Mouse (Mus musculus) forebrain, postnatal 0 days (tissue): ENCODE data around the gene Pias4. TPM values are rescaled to one million over a fixed set of nuclear protein-coding genes. Genes with fewer than 3 reads are reported as not detected.
A peak's percentile ranks its signal among the peaks of the same experiment; 100 is the strongest.

Experiments
- ATAC-seq: fragments of 200-750 bp; cut with Nextera tagmentation; 2 replicates; pipeline ENCODE4 v1.8.0; 2017; ENCODE audit warnings: mild to moderate bottlenecking, moderate library complexity
- DNase-seq: peaks from one replicate; pipeline ENCODE4 v3.0.0-alpha.2; 2015
- H3K27ac ChIP-seq: fragments of 300-500 bp; sonication (generic); 2 replicates; pipeline ENCODE4 v1.5.1; 2014; ENCODE audit warnings: low read depth, mild to moderate bottlenecking, antibody characterized with exemption, low read length, moderate library complexity, mixed read lengths
- H3K27me3 ChIP-seq: fragments of 300-500 bp; sonication (generic); 2 replicates; pipeline ENCODE4 v1.6.1; 2014; ENCODE audit warnings: mild to moderate bottlenecking, low read length, mixed read lengths; ENCODE audit not compliant: insufficient read depth
- H3K36me3 ChIP-seq: fragments of 300-500 bp; sonication (generic); 2 replicates; pipeline ENCODE4 v1.6.1; 2014; ENCODE audit warnings: mild to moderate bottlenecking, moderate library complexity; ENCODE audit not compliant: insufficient read depth
- H3K4me1 ChIP-seq: fragments of 300-500 bp; sonication (generic); 2 replicates; pipeline ENCODE4 v1.6.1; 2014; ENCODE audit warnings: antibody characterized with exemption; ENCODE audit not compliant: insufficient read depth
- H3K4me2 ChIP-seq: fragments of 300-500 bp; sonication (generic); 2 replicates; pipeline ENCODE4 v1.6.1; 2014; ENCODE audit warnings: low read depth, mild to moderate bottlenecking, moderate library complexity
- H3K4me3 ChIP-seq: fragments of 300-500 bp; sonication (generic); 2 replicates; pipeline ENCODE4 v1.5.1; 2014; ENCODE audit warnings: low read depth, low read length, mixed read lengths
- H3K9ac ChIP-seq: fragments of 300-500 bp; sonication (generic); 2 replicates; pipeline ENCODE4 v1.6.1; 2014; ENCODE audit warnings: mild to moderate bottlenecking
- H3K9me3 ChIP-seq: fragments of 300-500 bp; sonication (generic); 2 replicates; pipeline ENCODE4 v1.6.1; 2016; ENCODE audit warnings: low read length
- CTCF ChIP-seq: sonication (generic); IDR thresholded peaks from 2 replicates; pipeline ENCODE4 v1.5.1; 2016; ENCODE audit warnings: antibody characterized with exemption, control low read depth, low read depth
- WGBS: fragments of 180-500 bp; shearing (Covaris S2); extraction: QIAGEN DNeasy Blood & Tissue Kit; methylation state at CpG from one replicate; pipeline ENCODE4 v1.1.7; 2014; 5-methylcytosine and 5-hydroxymethylcytosine counted together
- polyA plus RNA-seq: library from polyadenylated mRNA; unstranded; fragments of >200 nt; fragmentation: Nextera tagmentation; extraction: Ambion mirVana; gene quantifications from 2 replicates; pipeline ENCODE4 v1.2.1, GENCODE M21; 2015
- total RNA-seq: library from RNA; depleted of rRNA; stranded (reverse); fragments of >200 nt; gene quantifications from 2 replicates; pipeline ENCODE4 v1.2.3, GENCODE M21; 2014

The Pias4 gene
- total and polyA plus RNA-seq, 2 experiments from 2014 or later = 30.1 to 35.8 TPM

DNA sequence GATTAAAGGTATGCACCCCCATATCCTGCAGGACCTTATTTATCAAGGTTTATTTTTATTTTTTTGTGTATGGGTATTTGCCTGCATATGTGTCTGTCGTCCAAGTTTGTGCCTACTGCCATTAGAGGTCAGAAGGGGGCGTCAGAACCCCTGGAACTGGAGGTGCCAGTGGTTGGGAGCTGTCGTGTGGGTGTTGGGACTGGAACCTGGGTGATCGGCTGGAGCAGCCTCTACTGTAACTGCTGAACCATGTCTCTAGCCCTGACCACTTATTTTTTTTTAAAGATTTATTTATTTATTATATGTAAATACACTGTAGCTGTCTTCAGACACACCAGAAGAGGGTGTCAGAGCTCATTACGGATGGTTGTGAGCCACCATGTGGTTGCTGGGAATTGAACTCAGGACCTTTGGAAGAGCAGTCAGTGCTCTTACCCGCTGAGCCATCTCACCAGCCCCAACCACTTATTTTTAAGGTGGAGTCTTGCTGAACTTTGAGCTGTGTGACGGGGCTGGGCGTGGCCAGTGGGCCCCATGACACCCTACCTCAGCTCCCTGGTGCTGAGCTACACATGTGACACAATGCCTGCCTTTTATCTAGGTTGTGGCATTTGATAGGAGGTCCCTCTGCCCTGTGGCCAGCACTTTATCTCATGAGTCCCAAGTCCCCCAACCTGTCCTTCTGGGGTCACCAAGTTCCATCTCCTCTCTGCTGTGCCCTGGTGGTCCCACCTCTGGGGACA lies 35.4 kb upstream of the Pias4 start:
- 0 out of 2 replicates have a peak, but pooled peaks have one; percentile 21 for ATAC-seq
- H3K9me3 ChIP-seq = no peaks in the 10 kb centered on the region
- DNase-seq = no peak
- no peaks in the 10 kb centered on the region for H3K27me3 ChIP-seq
- no peak overlapping the region for H3K9ac ChIP-seq
- WGBS = 67% methylated on average over 8 of the region's 8 CpGs
- H3K4me2 ChIP-seq = no peak overlapping the region
- no peak overlapping the region for H3K4me3 ChIP-seq
- no peaks in the 10 kb centered on the region for H3K4me1 ChIP-seq
- no peak overlapping the region for H3K27ac ChIP-seq
- H3K36me3 ChIP-seq = peaks cover 33% of the 10 kb centered on the region
- no peak for TF ChIP-seq CTCF

GRCm38 (mm10) chr10:81201807-81202758 lies 34.4 kb upstream of the Pias4 start, which contains the start of gene Nmrk2:
TSS of gene Nmrk2 (minus strand) at chr10:81202051.
- 62% methylated on average over 13 of the region's 13 CpGs for WGBS
- TF ChIP-seq CTCF = no peak
- H3K9ac ChIP-seq = no peak within 1 kb of the TSS
- ATAC-seq (no peak), DNase-seq (no peak)
- H3K4me1 ChIP-seq = no peaks in the 10 kb centered on the region
- peaks cover 24% of the 10 kb centered on the region for H3K36me3 ChIP-seq
- H3K4me3 ChIP-seq = no peak within 1 kb of the TSS
- no peaks in the 10 kb centered on the region for H3K27me3 ChIP-seq
- no peak within 1 kb of the TSS for H3K4me2 ChIP-seq
- H3K9me3 ChIP-seq = no peaks in the 10 kb centered on the region
- no peak within 1 kb of the TSS for H3K27ac ChIP-seq

- Histone ChIP-seq H3K4me2 (no peak overlapping the region), H3K27me3 (0 out of 2 replicates have a peak, but pooled peaks cover 3% of the 10 kb centered on the region), H3K27ac (no peak overlapping the region), H3K9ac (no peak overlapping the region), H3K4me1 (no peaks in the 10 kb centered on the region), H3K9me3 (no peaks in the 10 kb centered on the region), H3K36me3 (peaks cover 14% of the 10 kb centered on the region), H3K4me3 (no peak overlapping the region)
- ATAC-seq (no peak), DNase-seq (no peak)
- WGBS = 81% methylated on average over 20 of the region's 20 CpGs
- TF ChIP-seq CTCF = no peak
Observed at GRCm38 (mm10) chr10:81200605-81201287, 33.0 kb upstream of the Pias4 start.

DNA sequence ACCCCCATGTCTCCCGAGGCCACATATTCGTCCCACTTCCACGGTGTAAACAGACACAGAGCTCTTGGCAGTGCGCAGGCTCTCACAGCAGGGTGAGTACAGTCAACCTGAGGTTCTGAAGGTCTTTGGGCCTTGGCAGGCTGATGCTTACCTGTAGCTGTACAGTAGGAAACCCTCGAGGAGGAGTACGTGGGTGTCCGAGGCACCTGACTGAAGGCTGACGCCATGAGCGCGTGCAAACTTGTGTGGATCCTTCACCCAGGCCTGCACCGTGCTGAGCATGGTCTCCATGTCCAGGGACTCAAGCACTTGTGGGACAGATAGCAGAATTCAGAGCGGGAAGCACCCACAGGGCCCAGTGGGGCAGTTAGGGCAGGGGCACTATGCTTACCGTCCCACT lies 32.4 kb upstream of the Pias4 start:
- no peak for ATAC-seq
- Histone ChIP-seq H3K4me2 (no peak overlapping the region), H3K9ac (no peak overlapping the region), H3K27ac (no peak overlapping the region), H3K27me3 (peaks cover 6% of the 10 kb centered on the region; the same call in 1 of the 2 replicates), H3K9me3 (no peaks in the 10 kb centered on the region), H3K4me3 (no peak overlapping the region), H3K4me1 (no peaks in the 10 kb centered on the region), H3K36me3 (peaks cover 8% of the 10 kb centered on the region)
- no peak for TF ChIP-seq CTCF
- no peak for DNase-seq
- WGBS = 85% methylated on average over 13 of the region's 13 CpGs

- Histone ChIP-seq H3K27ac (no peak overlapping the region), H3K9me3 (no peaks in the 10 kb centered on the region), H3K36me3 (no peaks in the 10 kb centered on the region), H3K4me1 (no peaks in the 10 kb centered on the region), H3K9ac (no peak overlapping the region), H3K4me3 (no peak overlapping the region), H3K4me2 (no peak overlapping the region), H3K27me3 (peaks cover 15% of the 10 kb centered on the region; the same call in 1 of the 2 replicates)
- DNase-seq = no peak
- no peak for ATAC-seq
- TF ChIP-seq CTCF = no peak
- 85% methylated on average over 6 of the region's 6 CpGs for WGBS
Observed at GRCm38 (mm10) chr10:81198990-81199389, 31.3 kb upstream of the Pias4 start.

DNA sequence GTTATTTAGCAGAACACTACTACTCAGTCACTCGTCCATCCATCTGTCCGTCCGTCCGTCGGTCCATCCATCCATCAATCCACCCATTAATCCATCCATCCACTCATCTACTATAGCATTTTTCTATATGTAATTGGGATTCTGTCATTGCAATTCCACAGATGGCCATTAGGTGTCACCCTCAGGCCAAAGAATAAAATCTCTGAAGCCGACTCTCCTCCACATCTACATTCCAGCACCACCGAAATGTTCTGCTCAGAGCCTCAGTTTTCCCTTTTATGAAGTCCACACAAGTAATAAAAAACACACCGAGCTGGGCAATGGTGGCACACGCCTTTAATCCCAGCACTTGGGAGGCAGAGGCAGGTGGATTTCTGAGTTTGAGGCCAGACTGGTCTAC lies 30.5 kb upstream of the Pias4 start:
- Histone ChIP-seq H3K27me3 (peaks cover 16% of the 10 kb centered on the region; the same call in 1 of the 2 replicates), H3K4me3 (no peak overlapping the region), H3K4me1 (peaks cover 2% of the 10 kb centered on the region; the same call in 1 of the 2 replicates), H3K9ac (no peak overlapping the region), H3K36me3 (no peaks in the 10 kb centered on the region), H3K4me2 (no peak overlapping the region), H3K9me3 (no peaks in the 10 kb centered on the region), H3K27ac (no peak overlapping the region)
- TF ChIP-seq CTCF = peak; percentile 84
- DNase-seq (peak; percentile 88), ATAC-seq (no peak)
- 1% methylated on average over 9 of the region's 9 CpGs for WGBS
